Mouse (Mus musculus) layer of hippocampus, adult 9-10 months (tissue): ENCODE results near the gene Gcgr.
"Not testable (repeated sequence)": the region's sequence is repeated elsewhere in the genome, so short reads cannot be mapped to it uniquely, and the experiment has no call there.

Experiments
- DNase-seq: peaks from one replicate; pipeline ENCODE4 v3.0.0; 2022; ENCODE audit warnings: low spot score

Gene Gcgr

GRCm38 (mm10) chr11:120506899-120507298 lies 23.6 kb upstream of the Gcgr start:
- no peak for DNase-seq

GRCm38 (mm10) chr11:120507611-120508289 lies 22.7 kb upstream of the Gcgr start:
- no peak for DNase-seq

GRCm38 (mm10) chr11:120508290-120508870 lies 22.1 kb upstream of the Gcgr start:
- no peak for DNase-seq

GRCm38 (mm10) chr11:120509940-120510339 lies 20.6 kb upstream of the Gcgr start:
- no peak for DNase-seq

GRCm38 (mm10) chr11:120510375-120511030 lies 20.0 kb upstream of the Gcgr start:
- no peak for DNase-seq

GRCm38 (mm10) chr11:120512790-120513453 lies 17.6 kb upstream of the Gcgr start:
- no peak for DNase-seq

GRCm38 (mm10) chr11:120514262-120514661 lies 16.2 kb upstream of the Gcgr start:
- not testable (repeated sequence) for DNase-seq

GRCm38 (mm10) chr11:120515611-120516010 lies 14.9 kb upstream of the Gcgr start:
- peak; percentile 74 for DNase-seq

- no peak for DNase-seq
Observed at GRCm38 (mm10) chr11:120517147-120517546, 13.4 kb upstream of the Gcgr start.

GRCm38 (mm10) chr11:120518027-120518426 lies 12.5 kb upstream of the Gcgr start:
- DNase-seq = peak; percentile 42

GRCm38 (mm10) chr11:120518558-120518957 lies 11.9 kb upstream of the Gcgr start:
- no peak for DNase-seq

GRCm38 (mm10) chr11:120519738-120520137 lies 10.8 kb upstream of the Gcgr start:
- no peak for DNase-seq

GRCm38 (mm10) chr11:120520498-120520897 lies 10.0 kb upstream of the Gcgr start:
- DNase-seq = no peak

- no peak for DNase-seq
Observed at GRCm38 (mm10) chr11:120520967-120521540, 9.4 kb upstream of the Gcgr start.

- DNase-seq = no peak
Observed at GRCm38 (mm10) chr11:120522581-120522980, 7.9 kb upstream of the Gcgr start.

GRCm38 (mm10) chr11:120525959-120526358 lies 4.5 kb upstream of the Gcgr start:
- DNase-seq = no peak

GRCm38 (mm10) chr11:120527690-120528354 lies 2.7 kb upstream of the Gcgr start:
- DNase-seq = no peak

GRCm38 (mm10) chr11:120528903-120529302 lies 1.6 kb upstream of the Gcgr start:
- no peak for DNase-seq

- DNase-seq = no peak
Observed at GRCm38 (mm10) chr11:120531646-120532045, 1.1 kb downstream of the Gcgr start.

GRCm38 (mm10) chr11:120534093-120534492 lies 3.6 kb downstream of the Gcgr start:
- DNase-seq = no peak

GRCm38 (mm10) chr11:120535145-120535544 lies 4.6 kb downstream of the Gcgr start:
- no peak for DNase-seq

- no peak for DNase-seq
Observed at GRCm38 (mm10) chr11:120535804-120536203, 5.3 kb downstream of the Gcgr start.
